Mouse (Mus musculus) forebrain, embryonic 13.5 days (tissue): ENCODE measurements around the gene Cacna1s. TPM values are rescaled to one million over a fixed set of nuclear protein-coding genes. Genes with fewer than 3 reads are reported as not detected.

Experiments
- ATAC-seq: fragments of 200-750 bp; cut with Nextera tagmentation; 2 replicates; pipeline ENCODE4 v1.8.0; 2017
- H3K27ac ChIP-seq: fragments of 300-500 bp; sonication (generic); 2 replicates; pipeline ENCODE4 v1.5.1; 2015; ENCODE audit warnings: inconsistent platforms, mild to moderate bottlenecking, moderate library complexity
- H3K27me3 ChIP-seq: fragments of 300-500 bp; sonication (generic); 2 replicates; pipeline ENCODE4 v1.6.1; 2015; ENCODE audit warnings: mild to moderate bottlenecking, inconsistent platforms
- H3K36me3 ChIP-seq: fragments of 300-500 bp; sonication (generic); 2 replicates; pipeline ENCODE4 v1.6.1; 2015; ENCODE audit warnings: mild to moderate bottlenecking, inconsistent platforms; ENCODE audit not compliant: poor library complexity, severe bottlenecking
- H3K4me1 ChIP-seq: fragments of 300-500 bp; sonication (generic); 2 replicates; pipeline ENCODE4 v1.6.1; 2015; ENCODE audit warnings: inconsistent platforms
- H3K4me2 ChIP-seq: fragments of 300-500 bp; sonication (generic); 2 replicates; pipeline ENCODE4 v1.6.1; 2015; ENCODE audit warnings: inconsistent platforms, mild to moderate bottlenecking, moderate library complexity
- H3K4me3 ChIP-seq: fragments of 300-500 bp; sonication (generic); 2 replicates; pipeline ENCODE4 v1.5.1; 2015; ENCODE audit warnings: mild to moderate bottlenecking, inconsistent platforms
- H3K9ac ChIP-seq: fragments of 300-500 bp; sonication (generic); 2 replicates; pipeline ENCODE4 v1.6.1; 2015; ENCODE audit warnings: mild to moderate bottlenecking, inconsistent platforms
- H3K9me3 ChIP-seq: fragments of 300-500 bp; sonication (generic); replicated peaks from 2 replicates; pipeline ENCODE4 v1.6.1; 2016; ENCODE audit warnings: inconsistent platforms
- WGBS: fragments of 180-500 bp; shearing (Covaris S2); methylation state at CpG from one replicate; pipeline ENCODE4 v1.1.7; 2015; 5-methylcytosine and 5-hydroxymethylcytosine counted together
- polyA plus RNA-seq: library from polyadenylated mRNA; unstranded; fragments of >200 nt; fragmentation: Nextera tagmentation; extraction: Ambion mirVana; gene quantifications from 2 replicates; pipeline ENCODE4 v1.2.1, GENCODE M21; 2015

The Cacna1s gene
- polyA plus RNA-seq: 0.31 TPM in 1 of 2 replicates, not detected in the other

GRCm38 (mm10) chr1:136052547-136052946 lies at the start of gene Cacna1s:
Gene Cacna1s (plus strand): TSS chr1:136052750.
- 37% methylated on average over 11 of the region's 11 CpGs for WGBS
- Histone ChIP-seq H3K4me3 (no peak within 1 kb of the TSS), H3K27ac (no peak within 1 kb of the TSS), H3K9me3 (no peaks in the 10 kb centered on the region), H3K27me3 (peaks cover 45% of the 10 kb centered on the region), H3K4me1 (peaks cover 27% of the 10 kb centered on the region), H3K36me3 (no peaks in the 10 kb centered on the region), H3K9ac (no peak within 1 kb of the TSS), H3K4me2 (no peak within 1 kb of the TSS)
- ATAC-seq: no peak

- no peak within 1 kb of the TSS for H3K9ac ChIP-seq
- 83% methylated on average over 3 of the region's 3 CpGs for WGBS
- H3K4me3 ChIP-seq: no peak within 1 kb of the TSS; the same call in 1 of the 2 replicates
- peaks cover 11% of the 10 kb centered on the region for H3K4me1 ChIP-seq
- ATAC-seq: no peak
- H3K4me2 ChIP-seq: peak within 1 kb of the TSS; percentile 74
- H3K27me3 ChIP-seq: peaks cover 24% of the 10 kb centered on the region
- no peaks in the 10 kb centered on the region for H3K36me3 ChIP-seq
- H3K9me3 ChIP-seq: no peaks in the 10 kb centered on the region
- no peak within 1 kb of the TSS for H3K27ac ChIP-seq
These were observed 46.2 kb upstream of the Cacna1s start, which contains the start of gene Igfn1 for GRCm38 (mm10) chr1:136006292-136006748. Gene Igfn1 (minus strand): TSS chr1:136006342.

GRCm38 (mm10) chr1:136007211-136008158 lies 45.1 kb upstream of the Cacna1s start, which contains the start of gene Tmem9:
Gene Tmem9 (plus strand): TSS chr1:136008150.
- Histone ChIP-seq H3K4me3 (peak within 1 kb of the TSS; percentile 39), H3K27ac (no peak within 1 kb of the TSS), H3K4me2 (peak within 1 kb of the TSS; percentile 74), H3K27me3 (peaks cover 24% of the 10 kb centered on the region), H3K4me1 (peaks cover 11% of the 10 kb centered on the region), H3K9me3 (no peaks in the 10 kb centered on the region), H3K36me3 (no peaks in the 10 kb centered on the region), H3K9ac (peak within 1 kb of the TSS; percentile 61)
- peak; percentile 84 for ATAC-seq
- WGBS: 2% methylated on average over 37 of the region's 37 CpGs

GRCm38 (mm10) chr1:136008159-136008533 lies 44.4 kb upstream of the Cacna1s start:
- peaks cover 24% of the 10 kb centered on the region for H3K27me3 ChIP-seq
- peak overlapping the region; percentile 74 for H3K4me2 ChIP-seq
- no peaks in the 10 kb centered on the region for H3K36me3 ChIP-seq
- 20% methylated on average over 8 of the region's 8 CpGs for WGBS
- H3K9ac ChIP-seq: no peak overlapping the region
- H3K4me1 ChIP-seq: peaks cover 11% of the 10 kb centered on the region
- peak overlapping the region; percentile 39 for H3K4me3 ChIP-seq
- no peak for ATAC-seq
- no peak overlapping the region for H3K27ac ChIP-seq
- no peaks in the 10 kb centered on the region for H3K9me3 ChIP-seq

GRCm38 (mm10) chr1:136010247-136010646 lies 42.3 kb upstream of the Cacna1s start:
- Histone ChIP-seq H3K27ac (no peak overlapping the region), H3K4me3 (no peak overlapping the region), H3K4me1 (peaks cover 11% of the 10 kb centered on the region), H3K27me3 (peaks cover 24% of the 10 kb centered on the region), H3K9ac (no peak overlapping the region), H3K4me2 (no peak overlapping the region), H3K9me3 (no peaks in the 10 kb centered on the region), H3K36me3 (no peaks in the 10 kb centered on the region)
- WGBS: 85% methylated on average over 4 of the region's 4 CpGs
- no peak for ATAC-seq

- 87% methylated on average over 4 of the region's 4 CpGs for WGBS
- Histone ChIP-seq H3K27me3 (peaks cover 8% of the 10 kb centered on the region), H3K4me2 (no peak overlapping the region), H3K27ac (no peak overlapping the region), H3K4me3 (no peak overlapping the region), H3K9me3 (no peaks in the 10 kb centered on the region), H3K36me3 (no peaks in the 10 kb centered on the region), H3K4me1 (peaks cover 7% of the 10 kb centered on the region), H3K9ac (no peak overlapping the region)
- no peak for ATAC-seq
These were observed 39.0 kb upstream of the Cacna1s start for GRCm38 (mm10) chr1:136013513-136013912.

GRCm38 (mm10) chr1:136014796-136015502 lies 37.6 kb upstream of the Cacna1s start:
- Histone ChIP-seq H3K27me3 (no peaks in the 10 kb centered on the region), H3K36me3 (no peaks in the 10 kb centered on the region), H3K9me3 (no peaks in the 10 kb centered on the region), H3K4me1 (peaks cover 18% of the 10 kb centered on the region), H3K27ac (no peak overlapping the region), H3K4me2 (no peak overlapping the region), H3K9ac (no peak overlapping the region), H3K4me3 (no peak overlapping the region)
- 83% methylated on average over 2 of the region's 2 CpGs for WGBS
- no peak for ATAC-seq

- H3K4me1 ChIP-seq: peaks cover 18% of the 10 kb centered on the region
- 72% methylated on average over 2 of the region's 2 CpGs for WGBS
- no peaks in the 10 kb centered on the region for H3K9me3 ChIP-seq
- ATAC-seq: peak; percentile 50; the same call in 1 of the 2 replicates
- H3K9ac ChIP-seq: no peak overlapping the region
- H3K4me3 ChIP-seq: no peak overlapping the region
- peaks cover 20% of the 10 kb centered on the region for H3K36me3 ChIP-seq
- peak overlapping the region; percentile 34; the same call in 1 of the 2 replicates for H3K4me2 ChIP-seq
- H3K27ac ChIP-seq: peak overlapping the region; percentile 58; the same call in 1 of the 2 replicates
- H3K27me3 ChIP-seq: no peaks in the 10 kb centered on the region
These were observed 35.2 kb upstream of the Cacna1s start for GRCm38 (mm10) chr1:136017307-136017706.

GRCm38 (mm10) chr1:136017907-136018313 lies 34.6 kb upstream of the Cacna1s start:
- WGBS: 0% methylated on average over 22 of the region's 22 CpGs
- peak overlapping the region; percentile 58; the same call in 1 of the 2 replicates for H3K27ac ChIP-seq
- no peaks in the 10 kb centered on the region for H3K9me3 ChIP-seq
- no peaks in the 10 kb centered on the region for H3K27me3 ChIP-seq
- H3K9ac ChIP-seq: peak overlapping the region; percentile 85
- ATAC-seq: peak; percentile 100
- peak overlapping the region; percentile 69 for H3K4me3 ChIP-seq
- H3K4me2 ChIP-seq: peak overlapping the region; percentile 94
- peaks cover 18% of the 10 kb centered on the region for H3K4me1 ChIP-seq
- H3K36me3 ChIP-seq: peaks cover 26% of the 10 kb centered on the region

- peak overlapping the region; percentile 69 for H3K4me3 ChIP-seq
- H3K4me1 ChIP-seq: peaks cover 18% of the 10 kb centered on the region
- peaks cover 33% of the 10 kb centered on the region for H3K36me3 ChIP-seq
- peak overlapping the region; percentile 94 for H3K4me2 ChIP-seq
- H3K9ac ChIP-seq: peak overlapping the region; percentile 85
- H3K27me3 ChIP-seq: no peaks in the 10 kb centered on the region
- H3K9me3 ChIP-seq: no peaks in the 10 kb centered on the region
- peak overlapping the region; percentile 27; the same call in 1 of the 2 replicates for H3K27ac ChIP-seq
- WGBS: 7% methylated on average over 24 of the region's 24 CpGs
- ATAC-seq: peak; percentile 26
These were observed 34.0 kb upstream of the Cacna1s start for GRCm38 (mm10) chr1:136018390-136019189.

- Histone ChIP-seq H3K9ac (no peak overlapping the region), H3K9me3 (no peaks in the 10 kb centered on the region), H3K4me1 (peaks cover 13% of the 10 kb centered on the region), H3K27me3 (no peaks in the 10 kb centered on the region), H3K36me3 (peaks cover 100% of the 10 kb centered on the region), H3K4me2 (no peak overlapping the region), H3K27ac (no peak overlapping the region), H3K4me3 (no peak overlapping the region)
- WGBS: 24% methylated on average over 7 of the region's 7 CpGs
- no peak for ATAC-seq
These were observed 22.3 kb upstream of the Cacna1s start for GRCm38 (mm10) chr1:136030201-136030600.
